Mouse (Mus musculus) ES-E14 (cell line): ENCODE data around the gene Uckl1. TPM values are rescaled to one million over a fixed set of nuclear protein-coding genes. Genes with fewer than 3 reads are reported as not detected.

ENCODE experiments used
- DNase-seq: peaks from one replicate; pipeline ENCODE4 v3.0.0-alpha.2; 2013; ENCODE audit warnings: low read depth, low spot score
- H3K27ac ChIP-seq: 2 replicates; pipeline ENCODE4 v1.5.1; 2012; ENCODE audit warnings: low read depth, mild to moderate bottlenecking, low read length, moderate library complexity, mixed read lengths; ENCODE audit not compliant: poor library complexity, insufficient read depth, severe bottlenecking
- H3K36me3 ChIP-seq: 2 replicates; pipeline ENCODE4 v1.6.1; 2012; ENCODE audit warnings: mild to moderate bottlenecking, low read length, moderate library complexity, mixed read lengths; ENCODE audit not compliant: control insufficient read depth, poor library complexity, insufficient read depth, severe bottlenecking
- H3K4me1 ChIP-seq, 2 experiments: fragments of 150-350 bp in 1 of 2; sonication (generic) in 1 of 2; 2 replicates each; pipeline ENCODE4 v1.6.1; 2012; ENCODE audit warnings: low read length in 2 of 2, mild to moderate bottlenecking in 1 of 2, mixed read lengths in 1 of 2; ENCODE audit not compliant: control insufficient read depth in 2 of 2, insufficient read depth in 2 of 2, poor library complexity in 1 of 2
- H3K4me3 ChIP-seq, 2 experiments: fragments of 150-350 bp in 1 of 2; sonication (generic) in 1 of 2; 2 replicates each; pipeline ENCODE4 v1.5.1; 2012; ENCODE audit warnings: low read length in 2 of 2, low read depth in 1 of 2, mild to moderate bottlenecking in 1 of 2, mixed read lengths in 1 of 2; ENCODE audit not compliant: insufficient read depth in 1 of 2, poor library complexity in 1 of 2, severe bottlenecking in 1 of 2
- H3K9ac ChIP-seq: 2 replicates; pipeline ENCODE4 v1.6.1; 2012; ENCODE audit warnings: low read depth, mild to moderate bottlenecking, low read length, mixed read lengths; ENCODE audit not compliant: poor library complexity, insufficient read depth, severe bottlenecking
- H3K9me3 ChIP-seq: fragments of 150-350 bp; sonication (generic); 2 replicates; pipeline ENCODE4 v1.6.1; 2012; ENCODE audit warnings: low read depth, mild to moderate bottlenecking, low read length; ENCODE audit not compliant: control insufficient read depth, insufficient read depth
- CHD2 ChIP-seq: IDR thresholded peaks from 2 replicates; pipeline ENCODE4 v1.6.1; 2014; ENCODE audit warnings: mild to moderate bottlenecking, low read depth, low read length, inconsistent platforms
- HCFC1 ChIP-seq: IDR thresholded peaks from 2 replicates; pipeline ENCODE4 v1.6.1; 2012; ENCODE audit warnings: low read length, inconsistent platforms, borderline replicate concordance; ENCODE audit not compliant: insufficient read depth
- MAFK ChIP-seq: IDR thresholded peaks from 2 replicates; pipeline ENCODE4 v1.6.1; 2014; ENCODE audit warnings: mild to moderate bottlenecking, low read depth, low read length, inconsistent platforms; ENCODE audit not compliant: insufficient read depth
- ZC3H11A ChIP-seq: IDR thresholded peaks from 2 replicates; pipeline ENCODE4 v1.6.1; 2012; ENCODE audit warnings: low read depth, mild to moderate bottlenecking, inconsistent platforms, low read length, borderline replicate concordance
- ZNF384 ChIP-seq: IDR thresholded peaks from 2 replicates; pipeline ENCODE4 v1.6.1; 2012; ENCODE audit warnings: low read depth, low read length, inconsistent platforms
- in situ Hi-C, 2 experiments: fragments of 600-800 bp; cut with MboI; formaldehyde crosslinking; loops; one replicate each; pipeline ENCODE4 v1.15.1; 2025; ENCODE audit warnings: low sequenced_read_pairs in 2 of 2, inconsistent platforms in 1 of 2; ENCODE audit not compliant: unreplicated experiment in 2 of 2
- total RNA-seq: library from RNA; depleted of rRNA; stranded (reverse); fragments of 300-350 nt; gene quantifications from 2 replicates; pipeline ENCODE4 v1.2.3, GENCODE M21; 2012; rRNA removed

Uckl1 gene
- total RNA-seq, 1 experiment = 24.0 TPM

DNA sequence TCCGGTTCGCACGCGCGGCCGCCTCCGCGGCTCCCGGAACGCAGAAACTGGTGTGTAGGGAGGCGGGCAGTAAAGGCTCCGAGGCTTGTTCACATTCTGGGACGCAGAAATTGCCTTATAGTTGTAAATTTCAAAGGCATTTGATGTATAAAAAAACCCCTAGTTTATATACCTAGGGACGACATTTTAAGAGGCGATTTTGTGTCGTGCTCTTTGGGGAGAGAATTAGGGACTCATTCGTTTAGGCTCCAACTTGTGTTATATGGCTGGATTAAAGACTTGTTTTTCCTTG is 63.8 kb downstream of the Uckl1 start:
- H3K4me3 ChIP-seq = peak overlapping the region; percentile 86 to 96
- peaks cover 5 to 7% of the 10 kb centered on the region in 2 experiments; a peak in 2 of 4 replicates for H3K4me1 ChIP-seq
- in situ Hi-C loops = no loop called here
- H3K9me3 ChIP-seq = no peaks in the 10 kb centered on the region
- peaks cover 12% of the 10 kb centered on the region for H3K36me3 ChIP-seq
- H3K27ac ChIP-seq = peak overlapping the region; percentile 90
- peak overlapping the region; percentile 94 for H3K9ac ChIP-seq
- no peak for DNase-seq
- no peak for TF ChIP-seq CHD2
- no peak for TF ChIP-seq ZNF384
- TF ChIP-seq HCFC1 = no peak
- no peak for TF ChIP-seq MAFK
- no peak for TF ChIP-seq ZC3H11A

- in situ Hi-C loops = no loop called here
- peak; percentile 94 for DNase-seq
Observed at GRCm38 (mm10) chr2:181520118-181520935, 64.4 kb downstream of the Uckl1 start, which contains the start of gene Dnajc5. Gene Dnajc5, plus strand, starts transcription at chr2:181520485.

DNA sequence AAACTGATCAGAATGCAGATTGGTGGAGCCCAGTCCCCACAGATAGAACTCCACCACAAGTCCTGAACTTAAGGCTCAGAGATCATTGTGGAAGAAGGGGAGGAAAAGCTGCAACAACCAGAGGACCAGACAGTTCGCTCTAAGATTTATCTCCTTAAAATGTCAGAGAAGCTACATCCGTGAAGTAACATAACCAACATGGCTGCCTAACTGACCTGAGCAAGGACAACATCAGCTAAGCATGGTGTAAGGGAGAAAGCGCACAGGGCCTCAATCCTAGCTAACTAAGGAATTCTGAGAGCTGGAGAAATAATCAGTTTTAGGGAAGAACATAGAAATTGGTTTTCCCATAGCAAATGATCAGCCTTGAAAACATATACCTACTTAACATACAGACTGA is 65.5 kb downstream of the Uckl1 start:
- DNase-seq = no peak
- Histone ChIP-seq H3K9ac (peak overlapping the region; percentile 51; the same call in 1 of the 2 replicates), H3K27ac (peak overlapping the region; percentile 76; the same call in 1 of the 2 replicates), H3K36me3 (peaks cover 17% of the 10 kb centered on the region), H3K4me3 (peak overlapping the region; percentile 86 to 96), H3K9me3 (no peaks in the 10 kb centered on the region), H3K4me1 (peaks cover 5 to 7% of the 10 kb centered on the region in 2 experiments; a peak in 2 of 4 replicates)
- in situ Hi-C loops = no loop called here
- no peak for TF ChIP-seq ZNF384
- no peak for TF ChIP-seq CHD2
- TF ChIP-seq ZC3H11A = no peak
- TF ChIP-seq MAFK = no peak
- TF ChIP-seq HCFC1 = no peak

More at GRCm38 (mm10) chr2:181520118-181520935, 64.4 kb downstream of the Uckl1 start, which contains the start of gene Dnajc5:
- peaks cover 12% of the 10 kb centered on the region for H3K36me3 ChIP-seq
- no peaks in the 10 kb centered on the region for H3K9me3 ChIP-seq
- TF ChIP-seq ZNF384 = no peak
- TF ChIP-seq MAFK = no peak
- TF ChIP-seq ZC3H11A = no peak
- no peak for TF ChIP-seq CHD2
- no peak; the same call in 1 of the 2 replicates for TF ChIP-seq HCFC1
- peak within 1 kb of the TSS; percentile 90 for H3K27ac ChIP-seq
- peaks cover 5 to 7% of the 10 kb centered on the region in 2 experiments; a peak in 2 of 4 replicates for H3K4me1 ChIP-seq
- H3K4me3 ChIP-seq = peak within 1 kb of the TSS; percentile 86 to 96
- peak within 1 kb of the TSS; percentile 94 for H3K9ac ChIP-seq

Other genes starting within 250 kb of the Uckl1 start
- 43.5 and 61.3 TPM in 2 replicates for gene Zgpat, start 220.0 kb downstream of the Uckl1 start, total RNA-seq
- gene Arfrp1, start 219.5 kb downstream of the Uckl1 start, total RNA-seq = 32.8 and 36.3 TPM in 2 replicates
- 30.8 and 48.9 TPM in 2 replicates for gene Lime1, start 204.8 kb downstream of the Uckl1 start, total RNA-seq
- gene Zbtb46, start 125.5 kb downstream of the Uckl1 start, total RNA-seq = 4.4 and 5.1 TPM in 2 replicates
- gene Abhd16b, start 91.7 kb downstream of the Uckl1 start, total RNA-seq = 0.36 and 0.53 TPM in 2 replicates
- gene Tpd52l2, start 87.8 kb downstream of the Uckl1 start, total RNA-seq = 111 TPM in 2 replicates
- 67.2 and 87.6 TPM in 2 replicates for gene Dnajc5, start 64.4 kb downstream of the Uckl1 start, total RNA-seq
- gene Prpf6, start 7.0 kb upstream of the Uckl1 start, total RNA-seq = 58.7 and 67.8 TPM in 2 replicates
- gene Zfp512b, start 7.9 kb upstream of the Uckl1 start, total RNA-seq = 38.2 and 50.7 TPM in 2 replicates
- gene Samd10, start 14.3 kb upstream of the Uckl1 start, total RNA-seq = 3.4 TPM in 2 replicates
- 1.8 and 9.3 TPM in 2 replicates for gene Gm29797, start 72.1 kb upstream of the Uckl1 start, total RNA-seq
- gene Sox18, start 86.7 kb upstream of the Uckl1 start, total RNA-seq = 0.36 and 0.42 TPM in 2 replicates
- 11.4 and 23.0 TPM in 2 replicates for gene Tcea2, start 95.4 kb upstream of the Uckl1 start, total RNA-seq
- 27.3 and 31.7 TPM in 2 replicates for gene Rgs19, start 109.1 kb upstream of the Uckl1 start, total RNA-seq
- gene Lkaaear1, start 113.5 kb upstream of the Uckl1 start, total RNA-seq = not detected in 2 replicates
- 2.9 and 3.0 TPM in 2 replicates for gene Oprl1, start 130.1 kb upstream of the Uckl1 start, total RNA-seq
- gene Myt1, start 178.4 kb upstream of the Uckl1 start, total RNA-seq = 0.09 TPM in 1 of 2 replicates, not detected in the other